Mouse (Mus musculus): ENCODE data around the gene Gmcl1. TPM values are rescaled to one million over a fixed set of nuclear protein-coding genes. Genes with fewer than 3 reads are reported as not detected.

The Gmcl1 gene
- polyA plus RNA-seq (2017; shearing (Covaris generic)): 10 to 100 TPM; 64.3 to 77.5 TPM

DNA sequence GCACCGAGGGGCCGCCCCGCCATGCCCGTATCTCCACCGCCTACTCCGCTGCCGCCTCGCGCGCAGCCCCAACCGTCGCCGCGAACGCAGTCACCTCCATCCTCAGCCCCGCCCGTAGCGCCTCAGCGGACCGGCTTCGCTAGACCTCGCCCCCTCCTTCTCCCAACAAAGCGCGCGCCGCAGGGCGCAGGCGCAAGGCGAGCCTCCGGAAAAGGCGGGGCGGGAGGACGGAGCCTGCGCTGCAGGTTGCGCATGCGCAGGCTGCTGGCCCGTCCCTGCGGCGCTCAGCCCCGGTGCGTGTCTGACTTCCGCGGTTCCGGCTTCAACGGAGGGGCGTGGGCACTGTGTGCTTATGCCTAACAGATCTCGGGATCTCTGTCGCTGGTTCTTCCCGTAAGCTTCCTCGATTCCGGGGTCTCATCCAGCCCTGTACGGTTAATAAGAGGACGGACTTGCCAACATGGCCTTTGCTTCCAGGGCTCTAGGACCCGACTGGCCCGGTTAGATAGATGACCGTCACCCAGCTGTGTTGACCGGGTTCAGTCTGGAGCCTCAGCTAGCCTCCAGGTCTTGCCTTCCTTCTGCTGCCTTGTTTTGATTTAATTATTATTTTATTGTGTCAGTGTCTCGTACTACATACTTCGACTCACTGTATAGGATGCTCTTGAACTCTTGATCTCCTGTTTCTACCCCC is at the start of gene Gmcl1:
Gmcl1 (minus strand) TSS at position 201 of the 694 bp plus-strand sequence.

DNA sequence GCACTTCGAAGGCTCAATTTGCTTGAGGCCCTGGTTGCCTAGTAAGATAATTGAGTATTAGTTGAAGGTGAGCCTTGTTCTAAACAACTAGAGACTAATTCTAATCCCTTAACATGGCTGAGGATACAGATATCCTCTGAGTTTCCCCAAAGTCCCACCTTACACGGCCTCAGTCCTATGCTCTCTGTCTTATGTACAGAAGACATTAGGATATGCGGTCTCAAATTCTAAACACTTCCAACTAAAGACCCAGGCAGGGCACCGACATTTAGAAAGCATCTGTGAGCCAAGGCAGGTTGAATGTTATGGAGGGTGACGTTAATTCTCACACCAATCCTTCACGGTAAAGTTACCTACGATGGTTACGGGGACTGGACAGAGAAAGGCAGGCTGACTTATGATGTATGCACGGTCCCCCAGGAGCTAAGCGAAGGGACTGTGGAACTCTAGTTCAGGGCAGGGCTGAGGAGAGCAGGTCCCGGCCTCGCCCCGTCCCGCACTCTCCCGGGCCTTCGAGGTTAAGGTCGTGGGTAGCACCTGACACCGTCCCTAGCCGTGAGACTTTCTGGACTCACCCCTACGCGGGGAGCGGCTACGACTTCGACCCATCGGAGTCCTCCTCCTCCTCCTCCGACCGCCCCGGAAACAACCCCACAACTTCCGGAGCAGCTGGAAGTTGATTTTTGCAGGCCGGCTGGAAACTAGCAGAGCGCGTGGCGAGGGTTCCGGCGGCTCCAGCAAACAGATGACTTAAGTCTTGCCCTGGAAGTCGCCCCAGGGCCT is 49.1 kb downstream of the Gmcl1 start, which contains the start of gene Snrnp27:
Snrnp27 (minus strand) TSS at position 651 of the 783 bp plus-strand sequence.

DNA sequence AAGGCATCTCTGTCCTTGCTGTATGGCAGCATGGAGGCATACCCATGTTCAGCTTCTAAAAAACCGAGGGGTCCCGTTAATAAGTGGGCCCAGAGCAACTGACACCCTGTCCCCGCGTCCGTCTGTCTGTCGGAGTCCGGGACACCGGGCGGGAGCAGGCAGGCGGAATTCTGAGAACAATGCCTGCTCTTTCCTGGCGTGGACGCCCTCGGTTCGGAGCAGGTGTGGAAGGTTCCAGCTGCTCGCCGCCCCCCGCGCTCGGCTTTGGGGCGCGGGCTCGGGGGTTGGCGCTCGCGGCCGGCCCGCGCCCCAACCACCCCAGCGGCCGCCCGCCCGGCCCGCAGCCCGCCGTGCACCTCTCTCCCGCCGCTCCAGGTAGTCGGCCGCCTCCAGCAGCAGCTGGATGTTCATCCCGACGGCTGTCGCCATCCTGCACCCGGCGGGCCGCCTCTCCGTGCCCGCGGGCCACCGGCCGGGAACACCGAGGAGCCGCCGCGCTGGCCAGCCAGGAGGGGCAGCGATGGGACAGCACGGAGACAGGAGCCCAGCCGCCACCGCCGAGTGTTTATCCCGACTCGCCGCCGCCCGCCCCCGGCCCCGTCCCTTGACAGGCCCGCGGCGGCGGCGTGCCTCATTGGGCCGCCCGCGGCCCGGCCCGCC is 64.5 kb downstream of the Gmcl1 start, which contains the start of gene Mxd1:
Mxd1 (minus strand) TSS at position 582 of the 660 bp plus-strand sequence.

Other genes with a start within 250 kb of the Gmcl1 start
- gene Pcbp1, start 207.1 kb downstream of the Gmcl1 start, polyA plus RNA-seq (2017; shearing (Covaris generic)): 100 to 1,000 TPM; 296 to 370 TPM
- under 1 TPM in 1 of 2 experiments, not detected in 1; 0.72 TPM for gene Asprv1, start 105.2 kb downstream of the Gmcl1 start, polyA plus RNA-seq (2017; shearing (Covaris generic))
- gene Mxd1, start 64.2 kb downstream of the Gmcl1 start, polyA plus RNA-seq (2017; shearing (Covaris generic)): 10 to 100 TPM; 54.7 to 58.9 TPM
- 10 to 100 TPM; 76.9 to 97.0 TPM for gene Snrnp27, start 48.9 kb downstream of the Gmcl1 start, polyA plus RNA-seq (2017; shearing (Covaris generic))
- 10 to 100 TPM in 1 of 2 experiments, 1 to 10 TPM in 1; 8.7 to 21.1 TPM for gene Anxa4, start 60.2 kb upstream of the Gmcl1 start, polyA plus RNA-seq (2017; shearing (Covaris generic))
- 10 to 100 TPM; 80.4 to 81.3 TPM for gene Aak1, start 116.1 kb upstream of the Gmcl1 start, polyA plus RNA-seq (2017; shearing (Covaris generic))

All from inflammation-experienced regulatory T-cells (primary cell).